Mouse (Mus musculus) embryonic facial prominence, embryonic 12.5 days (tissue): ENCODE measurements around the gene Utp4. TPM values are rescaled to one million over a fixed set of nuclear protein-coding genes. Genes with fewer than 3 reads are reported as not detected.
"Not testable (repeated sequence)": the region's sequence is repeated elsewhere in the genome, so short reads cannot be mapped to it uniquely, and the experiment has no call there.

Experiments used
- ATAC-seq: fragments of 200-750 bp; cut with Nextera tagmentation; 2 replicates; pipeline ENCODE4 v1.8.0; 2017; ENCODE audit not compliant: insufficient number of reproducible peaks, insufficient read depth, low FRiP score, low TSS enrichment
- H3K27ac ChIP-seq: fragments of 300-500 bp; sonication (generic); 2 replicates; pipeline ENCODE4 v1.5.1; 2016; ENCODE audit warnings: mild to moderate bottlenecking
- H3K27me3 ChIP-seq: fragments of 300-500 bp; sonication (generic); 2 replicates; pipeline ENCODE4 v1.6.1; 2016; ENCODE audit warnings: mild to moderate bottlenecking, moderate library complexity
- H3K36me3 ChIP-seq: fragments of 300-500 bp; sonication (generic); 2 replicates; pipeline ENCODE4 v1.6.1; 2016; ENCODE audit warnings: mild to moderate bottlenecking
- H3K4me1 ChIP-seq: fragments of 300-500 bp; sonication (generic); 2 replicates; pipeline ENCODE4 v1.6.1; 2016
- H3K4me2 ChIP-seq: fragments of 300-500 bp; sonication (generic); replicated peaks from 2 replicates; pipeline ENCODE4 v1.6.1; 2016; ENCODE audit warnings: mild to moderate bottlenecking, moderate library complexity
- H3K4me3 ChIP-seq: fragments of 300-500 bp; sonication (generic); 2 replicates; pipeline ENCODE4 v1.5.1; 2016; ENCODE audit warnings: mild to moderate bottlenecking
- H3K9ac ChIP-seq: fragments of 300-500 bp; sonication (generic); 2 replicates; pipeline ENCODE4 v1.6.1; 2016; ENCODE audit warnings: mild to moderate bottlenecking, moderate library complexity
- H3K9me3 ChIP-seq: fragments of 300-500 bp; sonication (generic); 2 replicates; pipeline ENCODE4 v1.6.1; 2016; ENCODE audit warnings: mild to moderate bottlenecking, moderate library complexity
- WGBS: fragments of 180-500 bp; shearing (Covaris S2); methylation state at CpG from one replicate; pipeline ENCODE4 v1.1.7; 2016; 5-methylcytosine and 5-hydroxymethylcytosine counted together
- polyA plus RNA-seq: library from polyadenylated mRNA; unstranded; fragments of >200 nt; fragmentation: Nextera tagmentation; extraction: Ambion mirVana; gene quantifications from 2 replicates; pipeline ENCODE4 v1.2.1, GENCODE M21; 2016

Utp4 gene
- polyA plus RNA-seq, 1 experiment from 2014 or later: 71.2 TPM

DNA sequence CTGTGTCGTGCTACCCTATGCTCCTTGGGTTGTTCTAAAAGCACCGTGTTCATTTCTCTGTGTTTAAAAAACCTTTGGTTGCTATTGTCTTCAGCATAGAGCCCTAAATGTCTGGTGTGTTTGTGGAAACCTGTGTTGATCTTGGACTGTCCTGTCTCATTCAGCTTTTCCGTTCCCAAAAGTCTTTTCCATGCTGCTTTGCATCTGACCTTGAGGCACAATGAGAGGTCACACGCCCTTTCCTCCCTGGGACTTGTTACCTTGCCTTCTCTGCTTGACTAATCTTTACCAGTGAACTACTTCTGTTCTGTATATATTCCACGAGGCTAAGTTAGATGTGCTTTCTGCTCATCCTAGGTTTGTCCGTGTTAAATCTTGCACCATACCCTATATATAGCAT lies 14.0 kb downstream of the Utp4 start:
- Histone ChIP-seq H3K4me1 (no peaks in the 10 kb centered on the region), H3K9ac (no peak overlapping the region), H3K4me2 (no peak overlapping the region), H3K9me3 (no peaks in the 10 kb centered on the region), H3K27me3 (no peaks in the 10 kb centered on the region), H3K36me3 (peaks cover 75% of the 10 kb centered on the region), H3K27ac (no peak overlapping the region), H3K4me3 (no peak overlapping the region)
- WGBS: 92% methylated on average over 6 of the region's 6 CpGs
- no peak for ATAC-seq

GRCm38 (mm10) chr8:106908291-106908690 lies 14.9 kb downstream of the Utp4 start:
- Histone ChIP-seq H3K9ac (no peak overlapping the region), H3K27me3 (no peaks in the 10 kb centered on the region), H3K4me2 (no peak overlapping the region), H3K27ac (no peak overlapping the region), H3K4me1 (no peaks in the 10 kb centered on the region), H3K4me3 (no peak overlapping the region), H3K36me3 (peaks cover 74% of the 10 kb centered on the region), H3K9me3 (no peaks in the 10 kb centered on the region)
- no peak for ATAC-seq
- 86% methylated on average over 7 of the region's 7 CpGs for WGBS

GRCm38 (mm10) chr8:106913631-106914030 lies 20.2 kb downstream of the Utp4 start:
- Histone ChIP-seq H3K27me3 (no peaks in the 10 kb centered on the region), H3K4me1 (no peaks in the 10 kb centered on the region), H3K4me3 (no peak overlapping the region), H3K9me3 (no peaks in the 10 kb centered on the region), H3K36me3 (peaks cover 72% of the 10 kb centered on the region), H3K9ac (no peak overlapping the region), H3K27ac (no peak overlapping the region), H3K4me2 (no peak overlapping the region)
- no peak for ATAC-seq
- WGBS: 95% methylated on average over 10 of the region's 10 CpGs

GRCm38 (mm10) chr8:106919721-106920394 lies 26.4 kb downstream of the Utp4 start:
- H3K27ac ChIP-seq: no peak overlapping the region
- 89% methylated on average over 8 of the region's 8 CpGs for WGBS
- H3K4me2 ChIP-seq: no peak overlapping the region
- no peaks in the 10 kb centered on the region for H3K9me3 ChIP-seq
- no peak for ATAC-seq
- H3K4me1 ChIP-seq: no peaks in the 10 kb centered on the region
- H3K27me3 ChIP-seq: no peaks in the 10 kb centered on the region
- H3K36me3 ChIP-seq: peaks cover 81% of the 10 kb centered on the region
- H3K4me3 ChIP-seq: no peak overlapping the region
- H3K9ac ChIP-seq: no peak overlapping the region

DNA sequence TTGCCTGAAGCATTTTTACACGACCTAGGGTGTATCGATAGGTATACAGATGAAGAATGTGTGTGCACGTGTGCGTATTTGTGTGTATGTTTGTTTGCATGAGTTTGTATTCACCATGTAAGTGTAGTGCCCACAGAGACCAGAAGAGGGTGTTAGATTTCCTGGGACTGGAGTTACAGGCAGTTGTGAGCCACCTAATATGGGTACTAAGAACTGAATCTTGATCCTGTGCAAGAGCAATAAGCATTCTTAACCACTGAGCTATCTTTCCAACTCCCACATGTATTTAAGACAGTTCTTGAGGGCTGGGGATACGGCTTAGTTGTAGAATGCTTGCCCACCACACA lies 26.9 kb downstream of the Utp4 start:
- Histone ChIP-seq H3K4me3 (no peak overlapping the region), H3K36me3 (peaks cover 76% of the 10 kb centered on the region), H3K27ac (no peak overlapping the region), H3K9me3 (no peaks in the 10 kb centered on the region), H3K9ac (no peak overlapping the region), H3K4me2 (no peak overlapping the region), H3K4me1 (no peaks in the 10 kb centered on the region), H3K27me3 (no peaks in the 10 kb centered on the region)
- 93% methylated on average over 5 of the region's 5 CpGs for WGBS
- ATAC-seq: no peak

DNA sequence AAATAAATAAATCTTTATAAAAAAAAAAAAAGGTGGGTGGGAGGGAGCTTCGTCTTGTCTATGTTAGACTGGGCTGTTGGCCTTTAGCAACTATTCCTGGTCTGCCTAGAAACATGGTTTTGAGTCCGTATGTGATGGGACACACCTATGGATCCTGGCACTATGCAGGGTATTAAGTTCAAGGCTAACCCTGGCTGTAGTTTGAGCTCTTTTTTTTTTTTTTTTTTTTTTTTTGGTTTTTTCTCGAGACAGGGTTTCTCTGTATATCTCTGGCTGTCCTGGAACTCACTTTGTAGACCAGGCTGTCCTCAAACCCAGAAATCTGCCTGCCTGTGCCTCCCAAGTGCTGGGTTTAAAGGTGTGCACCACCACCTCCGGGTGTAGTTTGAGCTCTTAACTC lies 30.6 kb downstream of the Utp4 start:
- Histone ChIP-seq H3K36me3 (peaks cover 39% of the 10 kb centered on the region), H3K27ac (no peak overlapping the region), H3K9ac (no peak overlapping the region), H3K9me3 (no peaks in the 10 kb centered on the region), H3K4me1 (peaks cover under 1% of the 10 kb centered on the region; the same call in 1 of the 2 replicates), H3K4me3 (no peak overlapping the region), H3K4me2 (no peak overlapping the region), H3K27me3 (no peaks in the 10 kb centered on the region)
- WGBS: 88% methylated on average over 4 of the region's 4 CpGs
- no peak for ATAC-seq

DNA sequence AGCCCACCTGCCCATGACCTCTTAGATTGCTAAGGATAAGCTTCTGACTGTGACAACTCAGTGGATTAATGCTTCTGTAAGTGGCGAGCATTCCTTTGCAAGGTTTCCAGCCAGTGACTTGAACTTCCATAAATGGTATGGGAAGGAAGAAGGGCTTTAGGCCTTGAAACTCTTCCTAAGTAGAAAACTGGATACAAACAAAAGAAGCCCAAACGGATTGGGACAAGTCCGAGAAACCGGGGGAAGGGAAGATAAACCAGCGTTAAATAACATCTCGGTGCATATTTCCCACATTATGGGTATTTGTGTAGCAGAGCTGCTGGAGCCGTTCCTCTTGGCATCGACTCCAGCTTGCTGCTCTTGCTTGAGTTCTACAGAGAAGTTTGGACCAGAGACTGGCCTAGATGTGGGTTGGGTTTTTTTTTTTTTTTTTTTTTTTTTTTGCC lies 31.5 kb downstream of the Utp4 start:
- no peak overlapping the region for H3K27ac ChIP-seq
- peaks cover 9% of the 10 kb centered on the region for H3K4me1 ChIP-seq
- no peak overlapping the region for H3K4me2 ChIP-seq
- peaks cover 31% of the 10 kb centered on the region for H3K36me3 ChIP-seq
- no peak overlapping the region for H3K4me3 ChIP-seq
- 82% methylated on average over 8 of the region's 8 CpGs for WGBS
- no peak overlapping the region for H3K9ac ChIP-seq
- ATAC-seq: no peak
- H3K9me3 ChIP-seq: no peaks in the 10 kb centered on the region
- H3K27me3 ChIP-seq: no peaks in the 10 kb centered on the region

GRCm38 (mm10) chr8:106925446-106925845 lies 32.0 kb downstream of the Utp4 start:
- Histone ChIP-seq H3K27me3 (no peaks in the 10 kb centered on the region), H3K9ac (no peak overlapping the region), H3K4me3 (no peak overlapping the region), H3K4me2 (no peak overlapping the region), H3K4me1 (peaks cover 10% of the 10 kb centered on the region), H3K9me3 (no peaks in the 10 kb centered on the region), H3K36me3 (peaks cover 26% of the 10 kb centered on the region), H3K27ac (no peak overlapping the region)
- 92% methylated on average over 4 of the region's 4 CpGs for WGBS
- no peak for ATAC-seq

DNA sequence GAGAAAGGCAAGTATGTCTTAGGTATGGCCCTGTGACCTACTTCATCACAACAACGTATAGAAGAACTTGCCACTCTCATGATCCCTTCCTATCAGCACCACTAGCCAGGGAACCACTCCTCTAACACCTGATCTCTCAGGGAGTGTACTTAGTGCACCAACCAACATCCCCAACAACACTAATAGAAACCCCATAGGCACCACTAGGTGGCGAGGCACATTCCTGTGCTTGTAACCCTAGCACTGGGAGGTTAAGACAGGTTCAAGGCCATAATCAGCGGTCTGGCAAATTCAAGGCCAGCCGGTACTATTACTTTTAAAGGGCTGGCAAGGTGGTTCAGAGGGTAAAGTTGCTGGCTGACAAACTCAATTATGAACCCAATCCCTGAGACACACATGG lies 33.8 kb downstream of the Utp4 start:
- 50% methylated on average over 4 of the region's 4 CpGs for WGBS

DNA sequence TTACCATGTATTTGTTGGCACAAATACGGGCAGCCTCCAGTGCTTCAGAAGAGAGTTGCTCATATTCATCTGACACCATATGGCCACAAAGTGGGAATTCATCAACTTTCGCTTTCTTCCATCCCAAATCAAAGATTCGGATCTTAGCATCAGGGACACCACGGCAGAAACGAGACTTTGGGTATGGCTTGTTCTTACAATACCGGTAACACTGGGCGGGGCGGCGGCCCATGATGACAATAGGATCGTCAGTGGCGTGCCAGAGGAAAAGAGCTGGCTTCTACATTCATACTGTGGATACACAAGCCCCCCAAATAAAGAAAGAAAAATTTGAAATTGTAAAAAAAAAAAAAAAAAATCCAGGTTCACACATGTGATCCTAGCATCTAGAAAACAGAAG lies 34.7 kb downstream of the Utp4 start:
- not testable (repeated sequence) for ATAC-seq, H3K9ac ChIP-seq, H3K27ac ChIP-seq, H3K4me3 ChIP-seq, H3K9me3 ChIP-seq, H3K36me3 ChIP-seq, H3K4me2 ChIP-seq, H3K27me3 ChIP-seq
- peaks cover 14% of the 10 kb centered on the region for H3K4me1 ChIP-seq
- WGBS: 94% methylated on average over 11 of the region's 11 CpGs

More for the DNA sequence above, 33.8 kb downstream of the Utp4 start:
- ATAC-seq: no peak
- Histone ChIP-seq H3K4me1 (peaks cover 11% of the 10 kb centered on the region), H3K27me3 (no peaks in the 10 kb centered on the region), H3K27ac (no peak overlapping the region), H3K36me3 (peaks cover 12% of the 10 kb centered on the region), H3K9me3 (no peaks in the 10 kb centered on the region), H3K9ac (no peak overlapping the region), H3K4me3 (no peak overlapping the region), H3K4me2 (no peak overlapping the region)

DNA sequence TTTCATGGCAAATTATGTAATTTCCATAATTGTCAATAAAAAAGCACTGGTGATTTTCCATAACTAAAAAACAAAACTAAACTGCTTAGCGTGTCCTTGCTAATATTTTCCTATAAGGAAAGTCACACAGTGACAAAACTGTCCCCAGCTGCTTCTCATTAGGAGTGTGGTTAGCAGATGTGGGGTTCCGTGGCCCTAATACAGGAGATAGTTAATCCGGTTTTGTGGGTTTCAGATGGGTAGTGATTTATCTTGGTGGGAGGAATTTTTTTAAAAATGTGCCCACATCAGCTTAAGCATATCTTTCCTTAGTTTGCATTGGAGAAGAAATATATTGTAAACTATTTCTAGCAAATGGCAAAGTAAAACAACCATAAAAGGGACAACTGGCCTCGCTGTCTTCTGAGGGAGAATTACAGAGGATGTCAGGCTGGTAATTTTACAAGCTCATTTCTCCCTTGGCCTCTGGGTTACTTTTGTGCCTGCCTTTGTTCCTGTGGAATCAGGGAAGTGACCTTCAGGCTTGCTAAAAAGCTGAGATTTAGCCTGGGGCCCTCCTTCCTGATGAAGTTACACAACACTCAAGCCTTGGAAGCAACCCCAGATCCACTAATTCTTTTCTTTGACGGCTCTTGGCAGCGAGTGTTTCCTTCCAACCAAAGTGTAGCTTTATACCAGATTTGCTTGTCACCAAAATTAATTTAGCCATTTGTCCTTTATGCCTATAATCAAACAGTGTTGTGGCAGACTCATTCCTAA lies 35.9 kb downstream of the Utp4 start:
- Histone ChIP-seq H3K4me2 (no peak overlapping the region), H3K27ac (no peak overlapping the region)
- ATAC-seq: no peak

DNA sequence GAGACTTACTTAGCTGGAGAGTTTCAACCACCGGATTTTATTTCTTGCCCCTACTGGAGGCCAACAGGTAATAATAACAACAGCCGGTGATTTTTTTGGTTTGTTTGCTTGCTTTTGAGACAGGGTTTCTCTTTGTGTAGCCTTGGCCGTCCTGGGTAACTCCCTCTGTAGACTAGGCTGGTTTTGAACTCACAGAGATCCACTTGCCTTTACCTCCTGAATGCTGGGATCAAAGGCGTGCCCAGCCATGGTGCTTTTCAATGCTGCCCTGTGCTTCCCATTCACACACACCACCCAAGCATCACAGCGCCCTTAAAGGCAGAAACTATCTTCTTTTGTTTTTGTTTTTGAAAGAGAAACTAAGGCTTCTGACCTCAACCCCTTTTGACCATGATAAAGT lies 36.5 kb downstream of the Utp4 start:
- no peaks in the 10 kb centered on the region for H3K9me3 ChIP-seq
- no peak for ATAC-seq
- peaks cover 14% of the 10 kb centered on the region for H3K4me1 ChIP-seq
- no peak overlapping the region for H3K27ac ChIP-seq
- no peak overlapping the region for H3K4me2 ChIP-seq
- H3K27me3 ChIP-seq: no peaks in the 10 kb centered on the region
- H3K4me3 ChIP-seq: no peak overlapping the region
- no peaks in the 10 kb centered on the region for H3K36me3 ChIP-seq
- WGBS: 71% methylated on average over 5 of the region's 5 CpGs
- no peak overlapping the region for H3K9ac ChIP-seq

More for the DNA sequence above, 35.9 kb downstream of the Utp4 start:
- H3K9ac ChIP-seq: no peak overlapping the region
- H3K4me3 ChIP-seq: no peak overlapping the region
- H3K4me1 ChIP-seq: peaks cover 14% of the 10 kb centered on the region
- no peaks in the 10 kb centered on the region for H3K9me3 ChIP-seq
- no peaks in the 10 kb centered on the region for H3K36me3 ChIP-seq
- no peaks in the 10 kb centered on the region for H3K27me3 ChIP-seq
- WGBS: 21% methylated on average over 6 of the region's 6 CpGs
